Mouse (Mus musculus): ENCODE data around the gene Olfr464. TPM values are rescaled to one million over a fixed set of nuclear protein-coding genes. Genes with fewer than 3 reads are reported as not detected.

Olfr464 gene
- polyA plus RNA-seq, 1 experiment from 2014 or later = not detected

Other genes starting within 250 kb of the Olfr464 start
- gene Supt4a, start 183.4 kb downstream of the Olfr464 start, polyA plus RNA-seq (2016; fragmentation: Nextera tagmentation; extraction: Ambion mirVana) = 122 and 151 TPM in 2 replicates
- gene Tspoap1, start 160.4 kb downstream of the Olfr464 start, polyA plus RNA-seq (2016; fragmentation: Nextera tagmentation; extraction: Ambion mirVana) = 0.95 and 1.5 TPM in 2 replicates
- 5.8 and 11.8 TPM in 2 replicates for gene Mpo, start 127.4 kb downstream of the Olfr464 start, polyA plus RNA-seq (2016; fragmentation: Nextera tagmentation; extraction: Ambion mirVana)
- 0.04 TPM in 1 of 2 replicates, not detected in the other for gene Lpo, start 92.7 kb downstream of the Olfr464 start, polyA plus RNA-seq (2016; fragmentation: Nextera tagmentation; extraction: Ambion mirVana)
- 10.9 and 14.7 TPM in 2 replicates for gene Mks1, start 67.8 kb downstream of the Olfr464 start, polyA plus RNA-seq (2016; fragmentation: Nextera tagmentation; extraction: Ambion mirVana)
- gene Epx, start 45.4 kb downstream of the Olfr464 start, polyA plus RNA-seq (2016; fragmentation: Nextera tagmentation; extraction: Ambion mirVana) = 0.20 TPM in 1 of 2 replicates, not detected in the other
- not detected in 2 replicates for gene Olfr462, start 28.7 kb downstream of the Olfr464 start, polyA plus RNA-seq (2016; fragmentation: Nextera tagmentation; extraction: Ambion mirVana)
- not detected in 2 replicates for gene Olfr463, start 23.6 kb downstream of the Olfr464 start, polyA plus RNA-seq (2016; fragmentation: Nextera tagmentation; extraction: Ambion mirVana)
- gene Dynll2, start 66.6 kb upstream of the Olfr464 start, polyA plus RNA-seq (2016; fragmentation: Nextera tagmentation; extraction: Ambion mirVana) = 21.7 and 26.1 TPM in 2 replicates
- gene Srsf1, start 126.4 kb upstream of the Olfr464 start, polyA plus RNA-seq (2016; fragmentation: Nextera tagmentation; extraction: Ambion mirVana) = 199 and 306 TPM in 2 replicates
- gene Vezf1, start 147.3 kb upstream of the Olfr464 start, polyA plus RNA-seq (2016; fragmentation: Nextera tagmentation; extraction: Ambion mirVana) = 24.2 and 34.1 TPM in 2 replicates
- gene Cuedc1, start 177.1 kb upstream of the Olfr464 start, polyA plus RNA-seq (2016; fragmentation: Nextera tagmentation; extraction: Ambion mirVana) = 15.1 and 17.9 TPM in 2 replicates